Mouse (Mus musculus): Measurements from ENCODE around the gene Hoxa13.

Hoxa13 gene

GRCm38 (mm10) chr6:52237346-52238154, 23.1 kb downstream of the Hoxa13 start:
- no peak for DNase-seq (ENCODE audit: low read depth, low spot score)

- DNase-seq (ENCODE audit: low read depth, low spot score) = no peak
Measured at GRCm38 (mm10) chr6:52236806-52237205, 23.9 kb downstream of the Hoxa13 start.

DNA sequence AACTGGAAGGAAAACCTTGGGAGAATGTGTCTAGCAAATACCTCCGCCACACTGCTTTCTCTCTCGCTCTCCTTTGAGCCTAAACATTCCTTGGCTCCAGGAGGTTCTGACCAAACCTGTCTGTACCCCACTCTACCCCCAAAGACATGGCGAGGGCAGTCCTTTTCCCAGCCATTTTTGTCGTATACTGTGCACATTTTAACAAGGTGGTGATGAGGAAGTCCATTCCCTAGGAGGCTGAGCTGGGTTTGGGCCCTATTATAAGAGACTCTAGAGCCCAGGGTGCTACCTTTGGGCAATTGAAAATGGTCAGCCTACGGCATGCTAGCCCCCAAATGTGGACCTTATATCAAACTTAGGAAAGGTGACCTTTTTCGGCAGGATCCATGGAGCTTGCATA, 24.8 kb downstream of the Hoxa13 start:
- no peak for DNase-seq (ENCODE audit: low read depth, low spot score)

DNA sequence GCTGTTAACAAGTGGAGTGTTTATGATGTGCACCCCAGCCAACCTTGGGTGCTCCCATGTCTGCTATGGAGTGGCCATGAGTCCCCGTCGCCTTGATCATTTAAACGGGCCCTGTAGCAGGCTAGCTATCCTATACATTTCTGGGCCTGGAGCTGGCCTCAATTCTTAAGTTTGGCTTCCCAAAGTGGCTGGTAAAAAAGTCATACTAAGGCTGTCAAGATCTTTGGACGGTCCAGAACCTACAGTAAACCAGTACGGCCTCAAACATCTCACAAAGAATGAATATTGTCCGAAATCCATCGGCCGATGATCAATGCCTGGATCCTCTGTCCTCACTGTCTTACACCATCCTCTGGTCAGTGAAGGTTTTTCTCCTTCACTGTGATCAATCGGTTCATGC, 25.4 kb downstream of the Hoxa13 start:
- DNase-seq (ENCODE audit: low read depth, low spot score) = no peak

DNA sequence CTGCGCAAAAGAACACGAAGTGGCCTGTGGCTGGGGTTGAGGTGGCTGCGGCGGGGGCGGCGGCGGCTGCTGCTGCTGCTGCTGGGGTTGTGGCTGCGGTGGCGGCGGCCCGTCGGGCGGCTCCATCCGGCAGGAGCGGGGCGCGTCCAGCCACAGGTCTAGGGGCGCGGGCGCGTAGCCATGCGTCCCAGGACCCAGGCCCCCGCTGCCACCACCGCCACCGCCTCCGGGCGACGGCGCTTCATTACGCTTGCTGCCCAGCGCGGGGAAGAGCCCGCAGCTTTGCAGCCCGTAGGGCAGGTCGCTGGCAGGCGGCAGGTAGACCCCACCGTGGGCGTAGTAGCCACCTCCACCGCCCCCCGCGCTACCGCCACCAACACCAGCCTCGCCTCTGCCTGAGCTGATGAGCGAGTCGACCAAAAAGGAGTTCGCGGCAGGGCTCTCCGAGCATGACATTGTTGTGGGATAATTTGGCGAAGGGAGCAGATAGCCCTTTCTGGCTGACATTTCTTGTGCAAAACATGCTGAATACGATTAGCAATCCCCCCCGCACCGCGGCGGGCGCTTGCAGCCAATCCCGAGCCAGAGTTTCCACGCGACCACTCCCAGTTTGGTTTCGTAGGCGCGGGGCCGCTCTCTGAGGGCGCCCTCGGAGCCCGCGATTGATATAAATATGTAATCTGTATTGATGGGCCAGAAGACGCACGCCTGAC, 26.1 kb downstream of the Hoxa13 start:
- DNase-seq (ENCODE audit: low read depth, low spot score) = no peak

DNA sequence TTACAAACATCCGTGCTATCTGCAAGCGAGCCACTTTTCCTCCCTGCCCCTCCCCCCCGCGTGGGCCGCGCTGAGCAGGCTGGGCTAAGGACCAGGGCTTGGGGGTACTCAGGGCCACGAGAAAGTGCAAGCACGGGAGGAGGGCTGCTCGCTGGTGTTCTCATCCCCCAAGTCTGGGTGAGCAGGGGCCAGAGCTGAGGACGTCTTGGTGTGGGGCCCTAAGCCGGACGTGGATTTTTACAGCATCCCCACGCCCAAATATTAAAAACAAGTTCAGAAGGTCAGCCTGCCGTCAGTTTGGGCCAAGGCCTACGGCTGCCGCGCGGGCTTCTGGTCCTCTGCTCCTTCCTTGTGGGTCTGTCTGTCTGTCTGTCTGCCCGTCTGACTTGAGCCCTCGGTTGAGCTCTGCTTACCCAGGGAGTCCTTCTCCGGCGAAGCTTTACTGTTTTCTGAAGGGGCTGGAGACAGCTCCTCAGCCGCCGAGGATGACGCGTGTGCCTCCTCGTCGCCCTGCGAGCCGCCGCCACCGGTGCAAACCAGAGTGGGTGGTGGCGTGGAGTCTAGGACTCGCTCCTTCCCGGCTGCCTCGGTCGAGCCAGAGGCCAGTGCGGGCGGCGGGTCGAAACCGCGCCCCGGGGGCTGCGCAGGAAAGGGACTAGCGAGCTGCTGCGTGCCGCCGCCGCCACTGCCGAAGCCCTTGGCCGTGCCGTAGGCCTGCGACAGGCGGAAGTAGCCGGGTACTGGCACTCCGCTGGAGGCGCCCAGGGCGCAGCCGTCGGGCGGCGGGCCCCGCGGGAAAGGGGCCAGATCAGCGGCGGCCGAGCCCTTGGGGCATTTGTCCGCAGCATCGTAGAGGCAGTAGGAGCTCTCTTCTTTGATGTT, 26.9 kb downstream of the Hoxa13 start:
- DNase-seq (ENCODE audit: low read depth, low spot score) = no peak

- no peak for DNase-seq (ENCODE audit: low read depth, low spot score)
Measured at GRCm38 (mm10) chr6:52232984-52233545, 27.6 kb downstream of the Hoxa13 start.

DNA sequence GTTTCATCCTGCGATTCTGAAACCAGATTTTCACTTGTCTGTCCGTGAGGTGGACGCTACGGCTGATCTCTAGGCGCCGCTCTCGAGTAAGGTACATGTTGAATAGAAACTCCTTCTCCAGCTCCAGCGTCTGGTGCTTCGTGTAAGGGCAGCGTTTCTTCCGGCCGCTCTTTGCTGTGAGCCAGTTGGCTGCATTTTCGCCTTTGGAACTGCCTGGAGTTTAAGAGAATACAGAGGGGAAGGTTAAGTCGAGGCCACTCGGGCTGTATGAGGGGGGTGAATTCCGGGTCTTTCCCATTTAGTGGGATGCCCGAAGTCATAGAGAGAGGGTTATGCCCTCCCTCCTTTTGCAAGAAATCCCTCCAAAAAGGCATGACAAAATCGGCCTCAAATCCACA, 28.1 kb downstream of the Hoxa13 start:
- DNase-seq (ENCODE audit: low read depth, low spot score) = no peak

DNA sequence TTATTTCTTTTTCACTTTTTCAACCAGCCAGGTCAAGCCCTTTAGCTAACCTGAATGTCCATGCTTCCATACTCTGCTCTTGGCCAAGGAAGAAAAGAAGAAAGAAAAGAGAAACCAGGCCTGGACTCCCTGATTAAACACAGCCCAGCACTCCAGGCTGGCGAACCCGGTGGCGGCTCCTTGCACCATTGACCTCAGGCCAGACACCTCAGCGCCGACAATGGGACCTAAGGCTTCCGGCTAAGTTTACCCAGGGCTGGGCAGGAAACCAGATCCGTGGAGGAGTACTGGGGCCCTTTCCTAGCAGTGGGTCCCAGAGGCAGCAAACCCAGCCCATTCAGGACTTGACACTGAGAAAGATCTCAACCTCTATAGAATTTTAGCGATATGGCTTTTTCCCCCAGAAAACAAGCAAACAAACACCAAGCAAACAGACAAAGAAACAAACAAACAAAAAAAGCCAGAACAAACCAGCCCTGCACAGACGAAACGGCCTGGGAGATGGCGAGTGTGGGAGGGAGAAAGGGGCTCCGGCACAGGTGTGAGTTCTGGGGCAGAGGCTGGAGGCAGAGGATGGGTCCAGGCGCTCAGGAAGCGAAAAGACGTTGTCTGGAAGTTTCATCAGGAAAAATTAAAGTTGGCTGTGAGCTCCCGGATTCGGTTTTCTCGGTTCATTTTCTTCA, 28.7 kb downstream of the Hoxa13 start:
- no peak for DNase-seq (ENCODE audit: low read depth, low spot score)

DNA sequence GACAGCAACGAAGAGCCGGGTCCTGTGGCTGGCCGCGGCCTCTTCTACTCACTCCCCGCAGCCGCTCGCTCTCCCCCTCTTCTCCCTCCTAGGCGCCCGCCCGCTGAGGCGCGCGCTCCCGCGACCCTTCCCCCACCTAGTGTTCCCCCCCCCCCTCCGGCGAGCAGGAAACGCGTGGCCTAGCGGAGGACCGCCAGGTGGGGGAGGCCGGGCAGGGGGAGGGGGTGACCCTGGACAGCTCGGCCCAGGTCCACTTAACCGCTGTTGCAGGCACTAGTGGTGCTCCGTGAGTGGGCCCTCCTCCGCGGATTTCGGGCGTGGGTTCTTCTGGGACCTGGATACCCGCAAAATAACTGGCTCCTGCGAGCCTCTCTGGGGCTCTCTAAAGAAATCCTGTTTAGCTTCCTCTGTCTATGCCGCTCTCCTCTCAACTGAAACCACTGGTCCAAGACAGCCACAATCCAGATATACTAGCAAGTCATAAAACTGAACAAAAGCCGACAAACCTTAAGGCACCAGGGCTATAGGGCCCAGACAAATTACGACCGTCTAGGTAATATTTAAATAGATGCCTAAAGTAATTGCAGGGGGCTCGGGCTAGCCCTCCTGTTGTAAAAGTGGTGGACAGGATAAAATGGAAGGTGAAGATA, 30.0 kb downstream of the Hoxa13 start, which contains the start of gene Hoxa9:
Gene Hoxa9, minus strand, starts transcription at position 574 of the 650 bp plus-strand sequence.
- DNase-seq (ENCODE audit: low read depth, low spot score) = no peak

GRCm38 (mm10) chr6:52229558-52230416, 30.9 kb downstream of the Hoxa13 start:
- no peak for DNase-seq (ENCODE audit: low read depth, low spot score)

- no peak for DNase-seq (ENCODE audit: low read depth, low spot score)
Measured at GRCm38 (mm10) chr6:52228475-52229465, 31.9 kb downstream of the Hoxa13 start.

- no peak for DNase-seq (ENCODE audit: low read depth, low spot score)
Measured at GRCm38 (mm10) chr6:52227470-52228222, 33.0 kb downstream of the Hoxa13 start.

DNA sequence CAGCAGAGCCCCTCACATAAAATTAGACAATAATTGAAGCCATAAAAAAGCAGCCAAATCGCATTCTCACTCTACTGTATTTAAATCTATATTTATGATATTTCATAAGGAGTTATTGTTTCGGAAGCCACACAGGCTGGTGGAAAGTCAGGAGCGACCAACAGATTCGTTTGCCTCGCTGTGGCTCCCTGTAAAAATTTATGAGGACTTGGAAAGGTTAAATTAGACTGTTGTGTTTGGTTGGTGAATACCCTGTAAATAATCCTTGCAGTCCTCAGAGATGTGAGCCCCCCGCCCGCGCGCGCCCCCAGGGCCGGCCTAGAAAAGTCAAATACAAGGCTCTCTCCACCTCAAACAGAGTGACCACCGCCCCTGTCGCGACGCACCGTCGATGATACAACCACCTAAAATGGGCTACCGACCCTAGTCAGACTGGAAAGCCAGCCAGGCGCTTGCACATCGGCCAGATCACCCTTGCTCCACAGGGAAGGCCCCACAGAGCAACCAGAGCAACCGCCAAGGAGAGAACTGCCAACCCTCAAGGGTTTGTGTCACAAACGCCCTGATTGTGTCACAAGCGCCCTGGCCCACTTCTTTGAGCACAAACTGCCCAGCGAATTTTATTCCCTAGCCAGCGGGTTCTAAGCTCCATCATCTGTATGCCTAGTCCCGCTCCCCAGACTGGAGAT, 34.0 kb downstream of the Hoxa13 start:
- DNase-seq (ENCODE audit: low read depth, low spot score) = no peak

DNA sequence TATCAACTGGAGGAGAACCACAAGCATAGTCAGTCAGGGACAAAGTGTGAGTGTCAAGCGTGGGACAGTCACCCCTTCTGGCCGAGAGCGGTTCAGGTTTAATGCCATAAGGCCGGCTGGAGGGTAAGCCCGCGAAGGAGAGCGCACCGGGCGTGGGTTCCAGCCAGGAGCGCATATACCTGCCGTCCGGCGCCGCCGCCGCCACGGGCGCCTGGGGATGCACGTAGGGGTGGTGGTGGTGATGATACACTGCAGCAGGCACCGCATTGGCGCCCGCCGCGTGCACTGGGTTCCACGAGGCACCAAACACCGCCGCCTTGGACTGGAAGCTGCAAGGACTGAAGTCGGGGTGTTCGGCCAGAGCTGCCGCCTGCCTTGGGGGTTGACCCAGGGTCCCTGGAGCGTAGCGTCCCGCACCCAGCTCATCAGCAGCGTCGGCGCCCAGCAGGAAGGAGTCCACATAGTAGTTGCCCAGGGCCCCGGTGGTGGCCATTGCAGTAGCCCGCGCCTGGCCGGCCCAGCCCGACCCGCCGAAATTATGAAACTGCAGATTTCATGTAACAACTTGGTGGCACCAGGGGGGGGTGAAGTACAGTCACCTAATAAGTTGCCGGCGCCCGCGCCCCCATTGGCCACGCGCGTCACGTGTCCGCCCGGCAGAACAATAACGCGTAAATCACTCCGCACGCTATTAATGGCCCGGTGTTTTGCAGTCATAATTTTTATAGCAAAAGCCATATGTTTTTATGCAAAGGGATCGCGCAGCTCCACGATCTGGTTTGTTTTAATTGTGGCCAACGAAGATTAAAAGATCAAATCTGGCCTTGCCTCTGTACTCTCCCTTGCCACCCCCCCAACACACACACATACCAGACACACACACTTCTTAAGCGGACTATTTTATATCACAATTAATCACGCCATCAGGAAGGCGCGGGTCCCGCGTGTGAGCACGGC, 34.8 kb downstream of the Hoxa13 start:
- DNase-seq (ENCODE audit: low read depth, low spot score) = no peak

Measured in telencephalon, adult 2 months (tissue).